Mouse (Mus musculus): ENCODE measurements around the gene Fam57a. TPM values are rescaled to one million over a fixed set of nuclear protein-coding genes. Genes with fewer than 3 reads are reported as not detected.

The Fam57a gene
- polyA plus RNA-seq, 1 experiment: 16.3 TPM

Other genes starting within 250 kb of the Fam57a start
- 15.3 and 16.5 TPM in 2 replicates for gene Rph3al, start 241.2 kb upstream of the Fam57a start, polyA plus RNA-seq (2012; rRNA removed)
- 0.42 TPM in 1 of 2 replicates, not detected in the other for gene 1700016K19Rik, start 179.8 kb upstream of the Fam57a start, polyA plus RNA-seq (2012; rRNA removed)
- 10.3 and 19.9 TPM in 2 replicates for gene Rflnb, start 151.9 kb upstream of the Fam57a start, polyA plus RNA-seq (2012; rRNA removed)
- 34.5 and 43.4 TPM in 2 replicates for gene Vps53, start within 50 bp of the Fam57a start, polyA plus RNA-seq (2012; rRNA removed)
- gene Dbil5, start 37.9 kb downstream of the Fam57a start, polyA plus RNA-seq (2012; rRNA removed): 0.17 and 0.41 TPM in 2 replicates
- gene Gemin4, start 38.0 kb downstream of the Fam57a start, polyA plus RNA-seq (2012; rRNA removed): 7.3 and 7.9 TPM in 2 replicates
- gene Mrm3, start 64.0 kb downstream of the Fam57a start, polyA plus RNA-seq (2012; rRNA removed): 5.7 and 5.8 TPM in 2 replicates
- 8.0 and 9.2 TPM in 2 replicates for gene Glod4, start 64.1 kb downstream of the Fam57a start, polyA plus RNA-seq (2012; rRNA removed)
- gene Nxn, start 219.5 kb downstream of the Fam57a start, polyA plus RNA-seq (2012; rRNA removed): 10.8 and 13.2 TPM in 2 replicates
- gene Timm22, start 227.3 kb downstream of the Fam57a start, polyA plus RNA-seq (2012; rRNA removed): 14.8 and 15.6 TPM in 2 replicates